Mouse (Mus musculus): ENCODE data around the gene 1700037H04Rik. TPM values are rescaled to one million over a fixed set of nuclear protein-coding genes. Genes with fewer than 3 reads are reported as not detected.

The 1700037H04Rik gene
- 27.3 TPM for polyA plus RNA-seq (2017; shearing (Covaris generic))

GRCm38 (mm10) chr2:131159938-131160581 lies at the start of gene 1700037H04Rik:
1700037H04Rik (minus strand) TSS chr2:131160081.

DNA sequence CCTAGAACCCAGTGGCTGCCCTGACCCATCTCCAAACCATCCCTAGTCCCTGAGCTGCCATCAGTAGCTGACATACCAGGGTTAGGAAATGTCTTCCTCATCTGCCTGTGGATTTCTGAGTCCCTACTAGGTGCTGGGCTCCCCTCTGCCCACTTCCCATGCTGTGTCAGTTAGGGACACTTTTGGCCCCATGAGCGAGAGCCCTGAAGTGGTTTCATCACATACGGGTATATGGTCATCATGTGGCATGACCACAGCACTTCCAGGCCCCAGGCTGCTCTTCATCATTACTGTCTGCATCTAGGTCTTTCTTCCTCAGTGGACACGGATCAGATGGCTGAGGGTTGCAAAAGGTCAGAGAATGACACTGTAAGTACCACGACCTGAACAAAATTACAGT lies 46.9 kb upstream of the 1700037H04Rik start, which contains the start of gene Ap5s1:
Gene Ap5s1, plus strand, starts transcription at position 301 of the 400 bp plus-strand sequence.

DNA sequence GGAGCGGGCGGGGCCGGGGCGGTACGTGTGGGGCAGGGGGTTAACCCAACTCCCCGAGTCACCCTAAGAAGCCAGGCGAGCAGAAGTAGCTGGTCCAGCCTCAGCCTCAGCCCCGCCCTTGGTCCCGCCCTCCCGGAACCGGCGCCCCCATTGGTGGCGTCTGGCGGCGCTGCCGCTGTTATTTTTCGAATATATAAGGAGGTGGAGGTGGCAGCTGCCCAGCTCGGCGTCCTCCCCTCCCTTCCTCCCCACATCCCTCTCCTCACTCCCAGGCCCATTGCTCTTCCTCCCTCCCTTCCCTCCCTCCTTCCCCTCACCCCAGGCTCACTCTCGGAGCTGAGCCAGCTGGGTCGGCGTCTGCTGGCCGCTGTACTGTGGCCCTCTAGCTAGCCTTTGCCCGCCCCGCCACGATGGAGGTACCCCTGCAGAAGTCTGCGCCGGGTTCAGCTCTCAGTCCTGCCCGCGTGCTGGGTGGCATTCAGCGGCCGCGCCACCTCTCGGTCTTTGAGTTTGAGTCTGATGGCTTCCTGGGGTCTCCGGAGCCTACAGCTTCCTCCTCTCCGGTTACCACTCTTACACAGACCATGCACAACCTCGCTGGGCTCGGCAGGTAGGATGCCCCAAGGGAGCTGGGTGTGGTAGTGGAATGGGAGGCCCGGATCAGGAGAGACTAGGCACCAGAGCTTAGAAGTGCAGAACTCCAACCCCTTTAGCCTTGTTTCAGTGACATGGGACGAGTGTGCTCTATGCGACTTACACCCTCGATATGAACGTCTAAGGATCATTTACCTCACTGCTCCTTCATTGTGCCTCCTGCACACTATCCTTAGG lies 27.1 kb upstream of the 1700037H04Rik start, which contains the start of the genes Cdc25b and Spef1:
Gene Cdc25b, plus strand, starts transcription at position 179 of the 831 bp plus-strand sequence.
Gene Spef1, minus strand, starts transcription at position 512 of the 831 bp plus-strand sequence.

DNA sequence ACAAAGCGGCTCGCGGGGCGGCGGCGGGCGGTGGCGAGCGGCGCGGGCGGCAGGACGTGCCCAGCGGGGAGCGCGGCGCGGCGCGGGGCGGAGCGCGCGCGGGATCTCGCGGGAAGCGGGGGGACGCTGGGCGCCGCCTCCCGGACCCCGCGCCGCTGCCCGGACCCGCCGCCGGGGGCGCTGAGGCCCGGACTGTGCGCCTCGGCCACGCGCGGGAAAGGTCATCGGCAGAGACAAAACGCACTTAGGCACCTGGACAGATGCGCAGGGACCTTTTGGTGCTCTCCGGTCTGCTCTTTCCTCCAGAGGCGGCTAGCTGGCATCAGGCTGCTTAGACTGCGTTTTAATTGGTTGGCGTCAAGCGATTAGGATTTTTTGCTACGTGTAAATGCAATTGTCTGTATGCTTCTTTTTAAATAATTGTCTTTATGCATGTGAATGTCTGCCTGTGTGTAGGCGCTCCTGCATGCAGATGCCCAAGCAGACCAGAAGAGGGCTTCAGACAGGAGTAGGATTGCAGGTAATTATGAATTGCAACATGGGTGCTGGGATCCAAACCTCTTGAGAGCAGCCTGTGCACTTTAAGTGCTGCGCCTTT lies 20.2 kb upstream of the 1700037H04Rik start, which contains the start of gene Cenpb:
Gene Cenpb, minus strand, starts transcription at position 78 of the 598 bp plus-strand sequence.

GRCm38 (mm10) chr2:131132930-131133547 lies 26.8 kb downstream of the 1700037H04Rik start, which contains the start of gene Gm11037:
Gm11037 (plus strand) TSS chr2:131133497.

GRCm38 (mm10) chr2:131127161-131127730 lies 32.6 kb downstream of the 1700037H04Rik start, which contains the start of gene Hspa12b:
Hspa12b (plus strand) TSS chr2:131127280.

Other genes starting within 250 kb of the 1700037H04Rik start
- not detected for gene Gfra4, start 117.0 kb downstream of the 1700037H04Rik start, polyA plus RNA-seq (2017; shearing (Covaris generic))
- gene Adam33, start 96.3 kb downstream of the 1700037H04Rik start, polyA plus RNA-seq (2017; shearing (Covaris generic)), result not detected
- gene Siglec1, start 73.3 kb downstream of the 1700037H04Rik start, polyA plus RNA-seq (2017; shearing (Covaris generic)), result not detected
- gene Hspa12b, start 32.8 kb downstream of the 1700037H04Rik start, polyA plus RNA-seq (2017; shearing (Covaris generic)), result not detected
- gene Gm11037, start 26.6 kb downstream of the 1700037H04Rik start, polyA plus RNA-seq (2017; shearing (Covaris generic)), result not detected
- 8.0 TPM for gene Cenpb, start 20.0 kb upstream of the 1700037H04Rik start, polyA plus RNA-seq (2017; shearing (Covaris generic))
- gene Cdc25b, start 26.9 kb upstream of the 1700037H04Rik start, polyA plus RNA-seq (2017; shearing (Covaris generic)), result 73.8 TPM
- 0.22 TPM for gene Spef1, start 27.2 kb upstream of the 1700037H04Rik start, polyA plus RNA-seq (2017; shearing (Covaris generic))
- 8.4 TPM for gene Ap5s1, start 47.0 kb upstream of the 1700037H04Rik start, polyA plus RNA-seq (2017; shearing (Covaris generic))
- gene Mavs, start 74.0 kb upstream of the 1700037H04Rik start, polyA plus RNA-seq (2017; shearing (Covaris generic)), result 11.5 TPM
- gene Pank2, start 102.4 kb upstream of the 1700037H04Rik start, polyA plus RNA-seq (2017; shearing (Covaris generic)), result 82.2 TPM
- 5.3 TPM for gene Rnf24, start 192.8 kb upstream of the 1700037H04Rik start, polyA plus RNA-seq (2017; shearing (Covaris generic))

All from effector memory CD4-positive, alpha-beta T cell, adult 5 months (primary cell).